23 mouse cellular contexts compared by ENCODE assay signal in the genomic region with DNA sequence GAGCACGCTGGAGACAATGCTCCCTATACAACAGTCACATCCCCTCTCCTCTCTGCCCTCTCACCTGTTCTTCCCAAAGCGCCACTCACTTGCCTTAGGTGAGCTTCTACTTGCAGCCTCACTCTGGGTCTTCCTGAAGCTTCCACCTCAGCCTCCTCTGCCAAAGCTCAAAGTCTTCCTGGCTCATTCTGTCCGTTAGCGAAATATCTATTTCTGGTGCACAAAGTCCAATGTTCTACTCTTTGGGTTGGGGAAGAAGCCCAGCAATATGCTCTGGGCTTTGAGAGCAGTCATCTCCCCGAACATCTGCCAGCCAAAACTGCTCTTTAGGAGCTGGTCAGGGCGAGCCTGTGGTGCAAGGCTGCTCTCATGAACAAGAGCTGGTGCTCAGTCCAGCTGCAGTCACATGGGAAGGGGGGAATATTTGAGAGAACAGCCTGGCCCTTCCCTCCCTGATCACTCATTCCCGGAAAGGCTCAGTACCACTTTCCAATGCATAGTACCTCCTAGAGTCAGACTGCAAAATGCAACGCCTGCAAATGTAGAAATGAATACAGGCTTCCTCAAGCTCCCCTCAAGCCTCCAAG. TPM values are rescaled to one million over a fixed set of nuclear protein-coding genes. Genes with fewer than 3 reads are reported as not detected.
"Had no signal": no experiment of that assay in that cellular context is flagged by ENCODE, and none has a peak within 500 bp of the region (broad histone marks: within the 10 kb centered on the region; RNA-seq: fewer than 3 reads in every experiment).

No protein-coding gene starts in this region.

- H3K4me2 ChIP-seq: intestine, embryonic 15.5 days; liver, embryonic 13.5 days; lung, embryonic 15.5 days; midbrain, embryonic 11.5 days; midbrain, embryonic 15.5 days; neural tube, embryonic 12.5 days; stomach, embryonic 15.5 days had no signal

- H3K9ac ChIP-seq: intestine, embryonic 15.5 days; liver, embryonic 13.5 days; liver, postnatal 0 days; lung, embryonic 15.5 days; midbrain, embryonic 15.5 days; neural tube, embryonic 12.5 days; stomach, embryonic 15.5 days had no signal

- H3K4me3 ChIP-seq: intestine, embryonic 15.5 days; left cerebral cortex, adult 2 months; limb, embryonic 10.5 days; liver, embryonic 13.5 days; lung, embryonic 15.5 days; megakaryocyte, embryonic 14.5 days; midbrain, embryonic 15.5 days; neural tube, embryonic 12.5 days; stomach, embryonic 15.5 days had no signal

- H3K4me1 ChIP-seq: liver, embryonic 13.5 days; midbrain, embryonic 15.5 days; neural tube, embryonic 12.5 days had no signal

- ATAC-seq: intestine, embryonic 15.5 days; liver, postnatal 0 days; midbrain, embryonic 15.5 days had no signal

- DNase-seq: liver, embryonic 13.5 days; liver, postnatal 0 days; lung, postnatal 14 days; retina, postnatal 1 day; right cerebral cortex, postnatal 4 days; thymus, adult 2 months; thymus, postnatal 25 days had no signal

- H3K9me3 ChIP-seq: intestine, embryonic 15.5 days; limb, embryonic 10.5 days; liver, embryonic 13.5 days; lung, embryonic 15.5 days; megakaryocyte, embryonic 14.5 days; midbrain, embryonic 15.5 days; neural tube, embryonic 12.5 days; stomach, embryonic 15.5 days had no signal

- H3K27me3 ChIP-seq: intestine, embryonic 15.5 days; liver, embryonic 13.5 days; lung, embryonic 15.5 days; midbrain, embryonic 15.5 days; neural tube, embryonic 12.5 days; stomach, embryonic 15.5 days had no signal

- H3K36me3 ChIP-seq: intestine, embryonic 15.5 days; limb, embryonic 10.5 days; liver, embryonic 13.5 days; lung, embryonic 15.5 days; midbrain, embryonic 15.5 days; neural tube, embryonic 12.5 days; stomach, embryonic 15.5 days had no signal

- H3K27ac ChIP-seq: intestine, embryonic 15.5 days; left cerebral cortex, adult 2 months; limb, embryonic 10.5 days; liver, embryonic 13.5 days; lung, embryonic 15.5 days; macrophage; midbrain, embryonic 15.5 days; neural tube, embryonic 12.5 days; stomach, embryonic 15.5 days had no signal

RNA-seq across cellular contexts. Expression of a gene that starts 15.6 kb away (rescaled TPM):
- total RNA-seq: neutrophil, adult 5-6 weeks had no signal

RNA-seq across cellular contexts. Expression of a gene that starts 34.5 kb away (rescaled TPM):
- total RNA-seq: layer of hippocampus, postnatal 25 days; left cerebral cortex, adult 2 months; left cerebral cortex, postnatal 14 days; monocyte, adult 5-6 weeks; neutrophil, adult 5-6 weeks had no signal
- polyA plus RNA-seq: intestine, embryonic 15.5 days; limb, embryonic 10.5 days; limb, embryonic 14.5 days; liver, embryonic 13.5 days; liver, postnatal 0 days; lung, embryonic 15.5 days; macrophage; midbrain, embryonic 11.5 days; midbrain, embryonic 15.5 days; neural tube, embryonic 12.5 days; spleen, adult 2 months; stomach, embryonic 15.5 days; thymus, adult 2 months had no signal
